Mouse (Mus musculus) hindbrain, embryonic 14.5 days (tissue): ENCODE data around the gene Morc1. TPM values are rescaled to one million over a fixed set of nuclear protein-coding genes. Genes with fewer than 3 reads are reported as not detected.

Source experiments
- polyA plus RNA-seq: library from polyadenylated mRNA; unstranded; fragments of >200 nt; fragmentation: Nextera tagmentation; extraction: Ambion mirVana; gene quantifications from 2 replicates; pipeline ENCODE4 v1.2.1, GENCODE M21; 2014

The Morc1 gene
- polyA plus RNA-seq, 1 experiment from 2014 or later, result 0.15 TPM

Other genes starting within 250 kb of the Morc1 start
- not detected in 2 replicates for gene Dppa4, start 147.5 kb upstream of the Morc1 start, polyA plus RNA-seq
- gene Dppa2, start 127.3 kb upstream of the Morc1 start, polyA plus RNA-seq, result not detected in 2 replicates
- not detected in 2 replicates for gene Gm5485, start 18.8 kb upstream of the Morc1 start, polyA plus RNA-seq